Mouse (Mus musculus) kidney, postnatal 0 days (tissue): ENCODE results near the gene Cuedc1. TPM values are rescaled to one million over a fixed set of nuclear protein-coding genes. Genes with fewer than 3 reads are reported as not detected.

Experiments
- ATAC-seq: fragments of 200-750 bp; cut with Nextera tagmentation; replicated peaks from 2 replicates; pipeline ENCODE4 v1.8.0; 2017; ENCODE audit warnings: low read depth, moderate number of reproducible peaks, moderate TSS enrichment, moderate library complexity; ENCODE audit not compliant: low FRiP score
- DNase-seq: peaks from one replicate; pipeline ENCODE4 v3.0.0-alpha.2; 2016; ENCODE audit warnings: low spot score
- H3K27ac ChIP-seq: fragments of 300-500 bp; sonication (generic); 2 replicates; pipeline ENCODE4 v1.5.1; 2014; ENCODE audit warnings: mild to moderate bottlenecking
- H3K27me3 ChIP-seq: fragments of 300-500 bp; sonication (generic); 2 replicates; pipeline ENCODE4 v1.6.1; 2014; ENCODE audit warnings: low read length, mixed read lengths; ENCODE audit not compliant: insufficient read depth
- H3K36me3 ChIP-seq: fragments of 300-500 bp; sonication (generic); 2 replicates; pipeline ENCODE4 v1.6.1; 2014; ENCODE audit warnings: low read length, mixed read lengths; ENCODE audit not compliant: insufficient read depth
- H3K4me1 ChIP-seq: fragments of 300-500 bp; sonication (generic); replicated peaks from 2 replicates; pipeline ENCODE4 v1.6.1; 2014; ENCODE audit warnings: antibody characterized with exemption, low read length, mixed read lengths; ENCODE audit not compliant: insufficient read depth
- H3K4me2 ChIP-seq: fragments of 300-500 bp; sonication (generic); 2 replicates; pipeline ENCODE4 v1.6.1; 2014; ENCODE audit warnings: mild to moderate bottlenecking, low read length, moderate library complexity, mixed read lengths
- H3K4me3 ChIP-seq: fragments of 300-500 bp; sonication (generic); replicated peaks from 2 replicates; pipeline ENCODE4 v1.5.1; 2014; ENCODE audit warnings: low read depth, low read length
- H3K9ac ChIP-seq: fragments of 300-500 bp; sonication (generic); 2 replicates; pipeline ENCODE4 v1.6.1; 2014; ENCODE audit warnings: low read depth, low read length
- H3K9me3 ChIP-seq: fragments of 300-500 bp; sonication (generic); replicated peaks from 2 replicates; pipeline ENCODE4 v1.6.1; 2016; ENCODE audit warnings: low read length, inconsistent platforms, mixed read lengths
- CTCF ChIP-seq: IDR thresholded peaks from 2 replicates; pipeline ENCODE4 v1.5.1; 2016; ENCODE audit warnings: antibody characterized with exemption, low read depth, mild to moderate bottlenecking, moderate library complexity
- WGBS: fragments of 180-500 bp; shearing (Covaris S2); extraction: QIAGEN DNeasy Blood & Tissue Kit; methylation state at CpG from one replicate; pipeline ENCODE4 v1.1.7; 2014; 5-methylcytosine and 5-hydroxymethylcytosine counted together
- polyA plus RNA-seq: library from polyadenylated mRNA; unstranded; fragments of >200 nt; fragmentation: Nextera tagmentation; extraction: Ambion mirVana; gene quantifications from 2 replicates; pipeline ENCODE4 v1.2.1, GENCODE M21; 2015

Gene Cuedc1
- polyA plus RNA-seq, 1 experiment from 2014 or later = 16.4 TPM

GRCm38 (mm10) chr11:88227001-88227957 is 129.4 kb downstream of the Cuedc1 start:
- 89% methylated on average over 17 of the region's 17 CpGs for WGBS
- no peak overlapping the region for H3K27ac ChIP-seq
- H3K9ac ChIP-seq = no peak overlapping the region
- H3K4me3 ChIP-seq = no peak overlapping the region
- no peak for ATAC-seq
- H3K4me1 ChIP-seq = no peaks in the 10 kb centered on the region
- no peak for DNase-seq
- no peaks in the 10 kb centered on the region for H3K36me3 ChIP-seq
- H3K27me3 ChIP-seq = no peaks in the 10 kb centered on the region
- H3K9me3 ChIP-seq = no peaks in the 10 kb centered on the region
- H3K4me2 ChIP-seq = no peak overlapping the region
- TF ChIP-seq CTCF = no peak

GRCm38 (mm10) chr11:88231213-88231790 is 133.4 kb downstream of the Cuedc1 start:
- no peaks in the 10 kb centered on the region for H3K9me3 ChIP-seq
- ATAC-seq = no peak
- WGBS = 82% methylated on average over 4 of the region's 4 CpGs
- no peaks in the 10 kb centered on the region for H3K36me3 ChIP-seq
- TF ChIP-seq CTCF = no peak
- no peak overlapping the region for H3K4me2 ChIP-seq
- H3K9ac ChIP-seq = no peak overlapping the region
- peaks cover 13% of the 10 kb centered on the region for H3K4me1 ChIP-seq
- DNase-seq = no peak
- no peak overlapping the region for H3K27ac ChIP-seq
- no peak overlapping the region for H3K4me3 ChIP-seq
- H3K27me3 ChIP-seq = no peaks in the 10 kb centered on the region

GRCm38 (mm10) chr11:88233528-88234427 is 135.9 kb downstream of the Cuedc1 start:
- WGBS = 38% methylated on average over 17 of the region's 17 CpGs
- H3K4me3 ChIP-seq = no peak overlapping the region

GRCm38 (mm10) chr11:88234789-88235188 is 136.9 kb downstream of the Cuedc1 start:
- H3K4me2 ChIP-seq = peak overlapping the region; percentile 28; the same call in 1 of the 2 replicates
- DNase-seq (no peak), ATAC-seq (no peak)
- no peak overlapping the region for H3K9ac ChIP-seq
- no peak for TF ChIP-seq CTCF
- 25% methylated on average over 4 of the region's 4 CpGs for WGBS
- no peaks in the 10 kb centered on the region for H3K27me3 ChIP-seq
- H3K36me3 ChIP-seq = no peaks in the 10 kb centered on the region
- H3K9me3 ChIP-seq = no peaks in the 10 kb centered on the region
- H3K4me1 ChIP-seq = peaks cover 14% of the 10 kb centered on the region
- peak overlapping the region; percentile 73 for H3K27ac ChIP-seq
- H3K4me3 ChIP-seq = no peak overlapping the region

More at GRCm38 (mm10) chr11:88233528-88234427, 135.9 kb downstream of the Cuedc1 start:
- Histone ChIP-seq H3K36me3 (no peaks in the 10 kb centered on the region), H3K9ac (no peak overlapping the region), H3K4me2 (no peak overlapping the region), H3K4me1 (peaks cover 14% of the 10 kb centered on the region), H3K27me3 (no peaks in the 10 kb centered on the region), H3K9me3 (no peaks in the 10 kb centered on the region), H3K27ac (peak overlapping the region; percentile 73; the same call in 1 of the 2 replicates)
- TF ChIP-seq CTCF = no peak
- DNase-seq (peak; percentile 74), ATAC-seq (0 out of 2 replicates have a peak, but pooled peaks have one; percentile 33)

- Histone ChIP-seq H3K9me3 (no peaks in the 10 kb centered on the region), H3K27ac (peak overlapping the region; percentile 73), H3K4me3 (no peak overlapping the region), H3K27me3 (no peaks in the 10 kb centered on the region), H3K9ac (0 out of 2 replicates have a peak overlapping the region, but pooled peaks have one; percentile 31), H3K36me3 (no peaks in the 10 kb centered on the region), H3K4me2 (peak overlapping the region; percentile 42), H3K4me1 (peaks cover 16% of the 10 kb centered on the region)
- ATAC-seq = peak; percentile 72
- no peak for TF ChIP-seq CTCF
- 5% methylated on average over 23 of the region's 23 CpGs for WGBS
- peak; percentile 87 for DNase-seq
Observed at GRCm38 (mm10) chr11:88235221-88236203, 137.7 kb downstream of the Cuedc1 start.
